Mouse (Mus musculus): ENCODE measurements around the gene Smim15. TPM values are rescaled to one million over a fixed set of nuclear protein-coding genes. Genes with fewer than 3 reads are reported as not detected.

Smim15 gene
- polyA plus RNA-seq, 1 experiment, result 18.3 TPM

DNA sequence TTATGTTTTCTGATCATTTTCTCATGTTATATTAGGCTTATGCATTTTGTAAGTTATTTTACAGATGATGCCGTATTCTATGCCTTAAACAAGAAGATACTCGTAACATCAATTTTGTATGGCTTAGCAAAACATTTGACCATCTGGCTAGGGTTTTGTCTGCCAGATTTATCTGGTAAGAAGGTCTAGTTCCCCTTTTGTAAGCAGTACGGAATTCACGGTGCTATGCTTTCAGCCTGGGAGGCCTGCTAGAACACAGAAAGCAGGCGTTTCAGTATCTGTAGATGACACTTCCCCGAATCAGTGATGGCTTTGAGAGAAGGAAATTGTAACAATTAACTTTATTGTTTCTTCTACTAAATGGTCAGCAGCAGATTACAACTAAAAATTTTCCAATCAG is 33.2 kb downstream of the Smim15 start:
- Histone ChIP-seq H3K36me3 (ENCODE audit: control insufficient read depth, insufficient read depth) (no peaks in the 10 kb centered on the region), H3K27me3 (ENCODE audit: control insufficient read depth, insufficient read depth, insufficient read length) (no peaks in the 10 kb centered on the region), H3K4me2 (ENCODE audit: low read depth) (no peak overlapping the region), H3K4me3 (no peak overlapping the region), H3ac (ENCODE audit: control insufficient read depth, insufficient read length) (no peak overlapping the region), H3K79me2 (ENCODE audit: control insufficient read depth, insufficient read depth) (no peaks in the 10 kb centered on the region)
- TF ChIP-seq MYOD1 (IDR thresholded peaks at IDR 0.05; ENCODE audit: control insufficient read depth in 1 of 3, insufficient read length in 2 of 3, low read depth in 2 of 3) (no peak), MAX (IDR thresholded peaks at IDR 0.05; ENCODE audit: low read depth) (no peak), USF1 (IDR thresholded peaks at IDR 0.05; ENCODE audit: low read depth) (no peak), POLR2A (IDR thresholded peaks at IDR 0.05; ENCODE audit: insufficient read length, low read depth) (no peak), POLR2AphosphoS2 (IDR thresholded peaks at IDR 0.05; ENCODE audit: insufficient read length, low read depth) (no peak), TCF3 (IDR thresholded peaks at IDR 0.05; ENCODE audit: insufficient read length, low read depth) (no peak), TCF12 (IDR thresholded peaks at IDR 0.05; ENCODE audit: insufficient read depth, poor library complexity, severe bottlenecking) (no peak), SRF (IDR thresholded peaks at IDR 0.05; ENCODE audit: control insufficient read depth, insufficient read length, low read depth) (no peak), E2F4 (IDR thresholded peaks at IDR 0.05; ENCODE audit: insufficient read depth) (no peak), CEBPB (IDR thresholded peaks at IDR 0.05; ENCODE audit: insufficient read depth, poor library complexity, severe bottlenecking) (no peak), REST (IDR thresholded peaks at IDR 0.05; ENCODE audit: insufficient read depth, insufficient read length) (no peak), MYOG (IDR thresholded peaks at IDR 0.05; ENCODE audit: control insufficient read depth in 1 of 3, insufficient read depth in 1 of 3, insufficient read length in 2 of 3, low read depth in 2 of 3) (no peak)

DNA sequence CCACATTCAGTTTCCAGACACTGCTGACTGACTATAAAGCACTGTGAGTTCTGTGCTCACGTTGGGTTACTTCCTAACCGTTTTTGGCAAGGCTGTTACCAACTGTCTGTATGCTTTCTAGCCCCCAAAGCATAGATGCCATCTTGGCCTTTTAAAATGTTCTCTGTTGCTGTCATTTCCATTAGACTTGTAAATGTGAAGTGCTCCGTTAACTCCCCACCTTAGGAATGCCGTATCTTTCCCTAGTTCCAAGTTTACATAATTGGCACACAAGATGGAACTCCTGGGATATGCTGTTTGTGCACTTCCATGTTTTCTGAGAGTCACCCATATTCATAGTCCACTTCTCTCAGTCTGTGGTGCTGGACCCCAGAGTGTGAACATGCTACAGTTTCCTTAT is 33.7 kb downstream of the Smim15 start:
- no peak overlapping the region for H3K4me2 ChIP-seq (ENCODE audit: low read depth)
- no peaks in the 10 kb centered on the region for H3K36me3 ChIP-seq (ENCODE audit: control insufficient read depth, insufficient read depth)
- no peak overlapping the region for H3ac ChIP-seq (ENCODE audit: control insufficient read depth, insufficient read length)
- H3K4me3 ChIP-seq, result no peak overlapping the region
- H3K27me3 ChIP-seq (ENCODE audit: control insufficient read depth, insufficient read depth, insufficient read length), result no peaks in the 10 kb centered on the region
- TF ChIP-seq USF1 (IDR thresholded peaks at IDR 0.05; ENCODE audit: low read depth), result no peak
- TF ChIP-seq CEBPB (IDR thresholded peaks at IDR 0.05; ENCODE audit: insufficient read depth, poor library complexity, severe bottlenecking), result no peak
- no peak for TF ChIP-seq MAX (IDR thresholded peaks at IDR 0.05; ENCODE audit: low read depth)
- no peak for TF ChIP-seq POLR2A (IDR thresholded peaks at IDR 0.05; ENCODE audit: insufficient read length, low read depth)
- no peak for TF ChIP-seq TCF12 (IDR thresholded peaks at IDR 0.05; ENCODE audit: insufficient read depth, poor library complexity, severe bottlenecking)
- no peak for TF ChIP-seq SRF (IDR thresholded peaks at IDR 0.05; ENCODE audit: control insufficient read depth, insufficient read length, low read depth)
- no peak for TF ChIP-seq TCF3 (IDR thresholded peaks at IDR 0.05; ENCODE audit: insufficient read length, low read depth)
- H3K79me2 ChIP-seq (ENCODE audit: control insufficient read depth, insufficient read depth), result no peaks in the 10 kb centered on the region

DNA sequence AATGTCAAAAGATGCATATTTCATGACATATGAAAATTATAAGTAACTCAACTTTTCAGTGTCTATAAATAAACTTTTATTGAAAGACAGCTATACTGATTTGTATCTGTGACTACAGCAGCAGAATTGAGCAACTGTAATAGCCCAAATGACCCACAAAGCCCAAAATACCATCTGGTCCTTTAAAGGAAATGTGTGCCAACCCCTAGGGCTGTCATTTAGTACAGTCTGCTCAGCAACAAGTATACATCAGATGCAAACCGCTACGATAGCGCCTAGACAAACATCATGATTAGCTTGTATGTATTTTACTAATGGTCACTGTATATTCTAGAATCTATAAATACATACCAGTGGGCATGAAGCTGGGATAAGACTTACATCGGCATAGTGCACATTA is 39.8 kb downstream of the Smim15 start:
- Histone ChIP-seq H3K4me2 (ENCODE audit: low read depth) (no peak overlapping the region), H3K79me2 (ENCODE audit: control insufficient read depth, insufficient read depth) (no peaks in the 10 kb centered on the region), H3K27me3 (ENCODE audit: control insufficient read depth, insufficient read depth, insufficient read length) (no peaks in the 10 kb centered on the region), H3K36me3 (ENCODE audit: control insufficient read depth, insufficient read depth) (no peaks in the 10 kb centered on the region), H3ac (ENCODE audit: control insufficient read depth, insufficient read length) (no peak overlapping the region), H3K4me3 (no peak overlapping the region)
- TF ChIP-seq REST (IDR thresholded peaks at IDR 0.05; ENCODE audit: insufficient read depth, insufficient read length), result no peak
- no peak for TF ChIP-seq CEBPB (IDR thresholded peaks at IDR 0.05; ENCODE audit: insufficient read depth, poor library complexity, severe bottlenecking)
- no peak for TF ChIP-seq USF1 (IDR thresholded peaks at IDR 0.05; ENCODE audit: low read depth)
- no peak for TF ChIP-seq TCF3 (IDR thresholded peaks at IDR 0.05; ENCODE audit: insufficient read length, low read depth)
- TF ChIP-seq POLR2AphosphoS2 (IDR thresholded peaks at IDR 0.05; ENCODE audit: insufficient read length, low read depth), result no peak
- no peak for TF ChIP-seq MYOG (IDR thresholded peaks at IDR 0.05; ENCODE audit: control insufficient read depth in 1 of 3, insufficient read depth in 1 of 3, insufficient read length in 2 of 3, low read depth in 2 of 3)
- TF ChIP-seq TCF12 (IDR thresholded peaks at IDR 0.05; ENCODE audit: insufficient read depth, poor library complexity, severe bottlenecking), result no peak
- TF ChIP-seq E2F4 (IDR thresholded peaks at IDR 0.05; ENCODE audit: insufficient read depth), result no peak
- no peak for TF ChIP-seq MYOD1 (IDR thresholded peaks at IDR 0.05; ENCODE audit: control insufficient read depth in 1 of 3, insufficient read length in 2 of 3, low read depth in 2 of 3)
- no peak for TF ChIP-seq POLR2A (IDR thresholded peaks at IDR 0.05; ENCODE audit: insufficient read length, low read depth)
- TF ChIP-seq SRF (IDR thresholded peaks at IDR 0.05; ENCODE audit: control insufficient read depth, insufficient read length, low read depth), result no peak
- TF ChIP-seq MAX (IDR thresholded peaks at IDR 0.05; ENCODE audit: low read depth), result no peak

DNA sequence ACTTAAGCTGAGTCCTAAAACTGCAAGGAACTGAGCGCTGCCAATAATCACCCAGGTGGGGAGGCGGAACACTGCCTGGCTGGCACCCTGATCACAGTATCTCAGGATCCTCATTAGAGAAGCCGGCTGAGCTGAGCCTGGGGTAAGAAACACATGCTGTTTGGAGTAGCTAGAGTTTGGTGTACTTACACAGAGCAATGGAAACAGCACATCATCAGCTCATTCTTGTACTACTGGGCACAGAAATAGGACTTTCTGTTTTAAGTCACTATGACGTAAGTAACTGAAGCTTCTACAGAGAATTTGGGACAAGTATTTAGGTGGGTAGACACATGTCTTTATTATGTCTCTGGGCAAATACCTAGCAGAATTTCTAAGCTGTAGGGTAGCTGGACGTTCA is 41.8 kb downstream of the Smim15 start:
- Histone ChIP-seq H3K27me3 (ENCODE audit: control insufficient read depth, insufficient read depth, insufficient read length) (no peaks in the 10 kb centered on the region), H3K4me3 (no peak overlapping the region), H3K36me3 (ENCODE audit: control insufficient read depth, insufficient read depth) (no peaks in the 10 kb centered on the region), H3K79me2 (ENCODE audit: control insufficient read depth, insufficient read depth) (no peaks in the 10 kb centered on the region), H3K4me2 (ENCODE audit: low read depth) (no peak overlapping the region), H3ac (ENCODE audit: control insufficient read depth, insufficient read length) (no peak overlapping the region)
- TF ChIP-seq E2F4 (IDR thresholded peaks at IDR 0.05; ENCODE audit: insufficient read depth) (no peak), TCF12 (IDR thresholded peaks at IDR 0.05; ENCODE audit: insufficient read depth, poor library complexity, severe bottlenecking) (no peak), CEBPB (IDR thresholded peaks at IDR 0.05; ENCODE audit: insufficient read depth, poor library complexity, severe bottlenecking) (no peak), POLR2AphosphoS2 (IDR thresholded peaks at IDR 0.05; ENCODE audit: insufficient read length, low read depth) (no peak)

DNA sequence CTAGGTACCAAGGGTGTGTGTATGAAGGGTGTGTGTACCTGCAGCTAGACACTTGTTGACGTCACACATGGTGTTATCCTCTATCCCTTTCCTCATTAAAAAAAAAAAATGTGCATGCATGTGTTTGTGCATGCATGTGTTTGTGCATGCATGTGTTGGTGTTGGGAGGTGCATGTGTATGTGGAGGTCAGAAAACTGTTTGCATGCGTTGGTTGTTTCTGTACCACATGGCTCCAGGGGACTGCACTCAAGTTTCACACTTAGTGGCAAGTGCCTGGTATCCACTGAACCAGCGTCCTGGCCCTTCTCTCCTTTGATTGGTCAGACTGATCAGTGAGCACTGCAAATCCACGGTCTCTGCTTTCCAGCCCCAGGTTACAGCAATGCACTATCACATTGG is 42.5 kb downstream of the Smim15 start:
- no peaks in the 10 kb centered on the region for H3K36me3 ChIP-seq (ENCODE audit: control insufficient read depth, insufficient read depth)
- no peaks in the 10 kb centered on the region for H3K27me3 ChIP-seq (ENCODE audit: control insufficient read depth, insufficient read depth, insufficient read length)
- H3ac ChIP-seq (ENCODE audit: control insufficient read depth, insufficient read length), result no peak overlapping the region
- H3K4me2 ChIP-seq (ENCODE audit: low read depth), result no peak overlapping the region
- TF ChIP-seq TCF3 (IDR thresholded peaks at IDR 0.05; ENCODE audit: insufficient read length, low read depth) (no peak), MAX (IDR thresholded peaks at IDR 0.05; ENCODE audit: low read depth) (no peak), USF1 (IDR thresholded peaks at IDR 0.05; ENCODE audit: low read depth) (no peak), REST (IDR thresholded peaks at IDR 0.05; ENCODE audit: insufficient read depth, insufficient read length) (no peak), TCF12 (IDR thresholded peaks at IDR 0.05; ENCODE audit: insufficient read depth, poor library complexity, severe bottlenecking) (no peak)
- no peaks in the 10 kb centered on the region for H3K79me2 ChIP-seq (ENCODE audit: control insufficient read depth, insufficient read depth)
- no peak overlapping the region for H3K4me3 ChIP-seq
